Mouse (Mus musculus): Measurements from ENCODE around the gene Mpp1. TPM values are rescaled to one million over a fixed set of nuclear protein-coding genes. Genes with fewer than 3 reads are reported as not detected.

The Mpp1 gene
- 10.8 and 35.5 TPM in 2 replicates for polyA plus RNA-seq (2012; ENCODE audit: low replicate concordance)

DNA sequence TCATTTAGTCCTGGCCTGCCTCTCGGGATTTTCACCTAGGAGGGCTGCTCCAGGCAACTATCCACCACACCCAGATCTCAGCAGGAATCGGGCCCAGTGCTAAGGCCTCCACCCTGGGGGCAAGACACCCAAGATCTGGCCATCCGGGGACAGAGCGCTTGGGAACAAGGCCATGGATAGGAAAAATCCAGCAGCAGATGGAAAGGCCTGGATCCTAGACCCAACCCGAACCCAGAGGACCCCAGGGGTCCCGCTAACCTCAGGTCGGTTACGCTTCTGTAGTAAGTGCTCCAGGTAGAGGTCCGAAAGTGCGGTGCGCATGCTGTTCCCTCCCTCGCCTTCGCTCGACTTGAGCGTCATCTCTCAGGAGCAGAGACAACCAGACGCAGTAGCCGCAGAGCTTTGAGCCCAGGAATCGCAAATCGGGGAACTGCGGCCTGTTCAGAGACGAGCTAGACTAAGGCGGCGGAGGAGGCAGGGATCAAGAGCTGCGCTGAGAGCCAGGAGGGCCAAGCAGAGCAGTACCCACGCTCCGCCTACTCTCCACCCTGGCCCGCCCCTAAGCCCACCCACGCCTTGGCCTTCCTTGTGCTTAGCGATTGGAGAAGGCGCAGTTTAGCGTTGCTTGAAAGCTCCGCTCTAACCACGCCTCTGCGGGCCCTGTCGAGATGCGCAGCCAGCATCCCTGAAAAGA is at the start of gene Mpp1:
Mpp1 (minus strand) TSS at position 550 of the 694 bp plus-strand sequence.

DNA sequence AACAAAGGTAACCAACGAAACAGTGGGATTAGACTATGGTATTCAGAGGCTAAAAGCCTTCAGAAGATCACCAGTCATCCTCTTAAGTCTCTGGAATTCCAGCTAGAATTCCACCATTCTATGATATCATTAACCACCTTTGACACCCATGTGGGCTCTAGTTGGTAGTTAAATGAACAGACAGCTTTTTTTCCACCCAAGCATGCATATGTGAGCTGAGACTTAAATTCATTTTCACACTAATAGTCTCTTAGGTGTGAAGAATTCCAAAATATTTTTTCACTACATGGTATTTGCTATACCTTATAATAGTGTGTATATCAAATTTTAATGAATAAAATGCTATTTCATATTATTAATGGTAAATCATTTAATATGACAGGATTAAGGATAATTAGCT is 32.9 kb upstream of the Mpp1 start, which contains the start of gene Smim9:
Smim9 (minus strand) TSS at position 101 of the 400 bp plus-strand sequence.

DNA sequence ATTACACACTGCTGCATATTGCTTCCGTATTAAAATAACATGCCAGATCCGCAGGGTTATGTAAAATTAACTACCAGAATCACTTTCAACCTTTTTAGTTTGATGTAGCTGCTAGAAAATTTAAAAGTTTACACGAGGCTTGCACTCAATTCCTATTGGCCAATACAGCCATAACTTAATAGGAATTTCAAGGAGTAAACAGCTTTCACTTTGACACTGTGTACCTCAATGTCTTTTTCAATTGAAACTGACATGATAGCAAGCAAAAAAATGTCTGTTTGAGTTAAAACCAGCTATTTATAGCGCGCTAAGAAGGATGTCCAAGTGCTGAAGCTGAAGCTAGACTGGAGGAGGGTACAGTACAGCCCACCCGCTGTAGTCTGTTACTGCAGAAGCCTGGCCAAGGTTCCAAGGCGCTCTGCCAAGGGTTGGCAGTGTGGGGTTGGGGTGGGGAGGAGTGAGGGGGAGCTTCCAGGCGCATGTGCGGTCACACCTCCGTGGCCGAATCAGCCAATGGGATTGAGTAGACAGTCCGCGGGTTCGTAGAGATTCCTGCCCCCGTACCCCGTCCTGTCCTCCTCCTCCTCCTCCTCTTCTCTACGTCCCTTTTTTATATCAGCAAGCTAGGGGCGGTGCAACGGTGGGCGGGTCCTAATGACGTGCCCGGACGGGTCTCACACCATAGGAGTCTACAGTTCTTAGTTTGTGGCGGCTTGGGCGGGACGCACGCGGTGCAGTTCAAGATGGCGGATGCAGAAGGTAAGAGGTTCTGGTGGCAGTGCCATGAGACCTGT is 35.2 kb downstream of the Mpp1 start, which contains the start of gene Dkc1:
Dkc1 (plus strand) TSS at position 486 of the 794 bp plus-strand sequence.

DNA sequence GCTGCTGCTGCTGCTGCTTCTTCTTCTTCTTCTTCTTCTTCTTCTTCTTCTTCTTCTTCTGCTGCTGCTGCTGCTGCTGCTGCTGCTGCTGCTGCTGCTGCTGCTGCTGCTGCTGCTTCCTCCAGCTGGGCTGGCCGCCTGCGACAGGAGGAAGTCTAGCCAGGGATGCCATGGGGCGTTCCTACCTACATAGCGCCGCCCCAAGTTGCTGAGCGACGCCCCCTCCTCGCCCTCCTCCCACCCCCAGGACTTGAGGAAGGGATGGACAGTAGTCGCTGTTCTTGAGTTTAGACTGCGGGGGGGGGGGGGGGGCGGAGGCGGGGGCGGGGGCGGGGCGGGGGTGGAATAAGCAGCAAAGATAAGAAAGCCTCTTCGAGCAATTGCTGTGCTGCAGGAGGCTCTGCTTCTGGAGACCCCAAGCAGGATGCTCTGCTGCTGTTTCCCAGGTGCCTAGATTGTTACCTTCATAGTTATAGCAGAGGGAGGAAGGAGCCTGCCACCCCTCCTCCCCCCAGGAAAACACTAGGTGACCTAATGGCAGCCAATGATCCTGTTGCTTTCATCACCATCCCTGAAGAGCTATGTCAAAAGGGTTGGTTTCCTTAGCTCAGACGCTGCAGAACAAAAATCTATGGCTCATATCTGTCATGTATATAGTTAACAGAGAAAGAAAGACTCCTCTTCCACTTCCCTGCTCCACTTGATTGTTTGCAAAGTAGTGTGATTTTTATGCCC is 45.9 kb downstream of the Mpp1 start, which contains the start of gene Gab3:
Gab3 (minus strand) TSS at position 685 of the 735 bp plus-strand sequence.

Other genes with a start within 250 kb of the Mpp1 start
- 0.15 and 0.36 TPM in 2 replicates for gene Gab3, start 45.6 kb downstream of the Mpp1 start, polyA plus RNA-seq (2012; ENCODE audit: low replicate concordance)
- gene Dkc1, start 35.2 kb downstream of the Mpp1 start, polyA plus RNA-seq (2012; ENCODE audit: low replicate concordance), result 2.5 and 12.3 TPM in 2 replicates
- gene Smim9, start 32.8 kb upstream of the Mpp1 start, polyA plus RNA-seq (2012; ENCODE audit: low replicate concordance), result not detected in 2 replicates

Measured in leukemia stem cell, adult 10-12 weeks (primary cell).